Mouse (Mus musculus) myocyte (in vitro differentiated cells): ENCODE results near the gene Surf4.

Experiments used
- CEBPB ChIP-seq: IDR thresholded peaks from 2 replicates; pipeline ENCODE4 v1.6.1; 2011; ENCODE audit warnings: mild to moderate bottlenecking, moderate library complexity; ENCODE audit not compliant: poor library complexity, insufficient read depth, severe bottlenecking
- E2F4 ChIP-seq: IDR thresholded peaks from one replicate; pipeline ENCODE4 v1.6.1; 2011; ENCODE audit warnings: mild to moderate bottlenecking, control low read depth, moderate library complexity; ENCODE audit not compliant: insufficient read depth
- MAX ChIP-seq: IDR thresholded peaks from one replicate; pipeline ENCODE4 v1.6.1; 2011; ENCODE audit warnings: low read depth, mild to moderate bottlenecking, control low read depth
- MYOD1 ChIP-seq, 3 experiments: IDR thresholded peaks; one replicate each; pipeline ENCODE4 v1.6.1; 2011; ENCODE audit warnings: control low read depth in 2 of 3, low read depth in 2 of 3, mild to moderate bottlenecking in 2 of 3, moderate library complexity in 1 of 3; ENCODE audit not compliant: insufficient read length in 2 of 3, control insufficient read depth in 1 of 3
- MYOG ChIP-seq, 3 experiments: IDR thresholded peaks; one replicate each; pipeline ENCODE4 v1.6.1; 2011; ENCODE audit warnings: control low read depth in 2 of 3, low read depth in 2 of 3, mild to moderate bottlenecking in 2 of 3; ENCODE audit not compliant: insufficient read length in 2 of 3, control insufficient read depth in 1 of 3, insufficient read depth in 1 of 3
- POLR2A ChIP-seq: IDR thresholded peaks from one replicate; pipeline ENCODE4 v1.6.1; 2011; ENCODE audit warnings: low read depth, mild to moderate bottlenecking, control low read depth, moderate library complexity; ENCODE audit not compliant: insufficient read length
- POLR2AphosphoS2 ChIP-seq: IDR thresholded peaks from one replicate; pipeline ENCODE4 v1.6.1; 2011; ENCODE audit warnings: low read depth, control low read depth; ENCODE audit not compliant: insufficient read length
- REST ChIP-seq: IDR thresholded peaks from one replicate; pipeline ENCODE4 v1.6.1; 2011; ENCODE audit warnings: mild to moderate bottlenecking, control low read depth, moderate library complexity; ENCODE audit not compliant: insufficient read depth, insufficient read length
- SRF ChIP-seq: IDR thresholded peaks from one replicate; pipeline ENCODE4 v1.6.1; 2011; ENCODE audit warnings: low read depth; ENCODE audit not compliant: control insufficient read depth, insufficient read length
- TCF12 ChIP-seq: IDR thresholded peaks from one replicate; pipeline ENCODE4 v1.6.1; 2011; ENCODE audit warnings: mild to moderate bottlenecking, control low read depth; ENCODE audit not compliant: poor library complexity, insufficient read depth, severe bottlenecking
- TCF3 ChIP-seq: IDR thresholded peaks from one replicate; pipeline ENCODE4 v1.6.1; 2011; ENCODE audit warnings: low read depth, control low read depth; ENCODE audit not compliant: insufficient read length
- USF1 ChIP-seq: IDR thresholded peaks from one replicate; pipeline ENCODE4 v1.6.1; 2011; ENCODE audit warnings: low read depth, mild to moderate bottlenecking, control low read depth, moderate library complexity

GRCm38 (mm10) chr2:26913416-26914147 is 20.1 kb downstream of the Surf4 start:
- TF ChIP-seq POLR2A (peak; percentile 32), USF1 (no peak), MAX (no peak), MYOD1 (IDR thresholded peaks at IDR 0.05; ENCODE audit: control insufficient read depth in 1 of 3, insufficient read length in 2 of 3, low read depth in 2 of 3) (no peak), CEBPB (no peak), MYOG (IDR thresholded peaks at IDR 0.05; ENCODE audit: control insufficient read depth in 1 of 3, insufficient read depth in 1 of 3, insufficient read length in 2 of 3, low read depth in 2 of 3) (no peak), TCF12 (no peak), POLR2AphosphoS2 (peak; percentile 75), E2F4 (no peak), SRF (no peak), REST (no peak), TCF3 (no peak)
